Mouse (Mus musculus) lung, embryonic 14.5 days (tissue): ENCODE data around the gene Car8. TPM values are rescaled to one million over a fixed set of nuclear protein-coding genes. Genes with fewer than 3 reads are reported as not detected.
"Not testable (repeated sequence)": the region's sequence is repeated elsewhere in the genome, so short reads cannot be mapped to it uniquely, and the experiment has no call there.

Experiments
- ATAC-seq: fragments of 200-750 bp; cut with Nextera tagmentation; 2 replicates; pipeline ENCODE4 v1.8.0; 2017; ENCODE audit warnings: mild to moderate bottlenecking, moderate TSS enrichment, moderate library complexity; ENCODE audit not compliant: insufficient read depth
- DNase-seq: peaks from one replicate; pipeline ENCODE4 v3.0.0-alpha.2; 2015
- H3K27ac ChIP-seq: fragments of 300-500 bp; sonication (generic); 2 replicates; pipeline ENCODE4 v1.5.1; 2014; ENCODE audit warnings: low read depth, mild to moderate bottlenecking, moderate library complexity
- H3K27me3 ChIP-seq: fragments of 300-500 bp; sonication (generic); 2 replicates; pipeline ENCODE4 v1.6.1; 2014; ENCODE audit warnings: low read length, control low read depth; ENCODE audit not compliant: insufficient read depth
- H3K36me3 ChIP-seq: fragments of 300-500 bp; sonication (generic); 2 replicates; pipeline ENCODE4 v1.6.1; 2014; ENCODE audit warnings: control low read depth; ENCODE audit not compliant: insufficient read depth
- H3K4me1 ChIP-seq: fragments of 300-500 bp; sonication (generic); 2 replicates; pipeline ENCODE4 v1.6.1; 2014; ENCODE audit warnings: antibody characterized with exemption, control low read depth; ENCODE audit not compliant: insufficient read depth
- H3K4me2 ChIP-seq: fragments of 300-500 bp; sonication (generic); 2 replicates; pipeline ENCODE4 v1.6.1; 2014; ENCODE audit warnings: mild to moderate bottlenecking
- H3K4me3 ChIP-seq: fragments of 300-500 bp; sonication (generic); 2 replicates; pipeline ENCODE4 v1.5.1; 2014; ENCODE audit warnings: low read depth, low read length
- H3K9ac ChIP-seq: fragments of 300-500 bp; sonication (generic); 2 replicates; pipeline ENCODE4 v1.6.1; 2014
- H3K9me3 ChIP-seq: fragments of 300-500 bp; sonication (generic); 2 replicates; pipeline ENCODE4 v1.6.1; 2016; ENCODE audit warnings: low read depth, low read length, control low read depth
- CTCF ChIP-seq: IDR thresholded peaks from 2 replicates; pipeline ENCODE4 v1.5.1; 2016; ENCODE audit warnings: antibody characterized with exemption, low read depth
- WGBS: fragments of 180-500 bp; shearing (Covaris S2); extraction: QIAGEN DNeasy Blood & Tissue Kit; methylation state at CpG from one replicate; pipeline ENCODE4 v1.1.7; 2014; 5-methylcytosine and 5-hydroxymethylcytosine counted together
- polyA plus RNA-seq: library from polyadenylated mRNA; unstranded; fragments of >200 nt; fragmentation: Nextera tagmentation; extraction: Ambion mirVana; gene quantifications from 2 replicates; pipeline ENCODE4 v1.2.1, GENCODE M21; 2014

The Car8 gene
- polyA plus RNA-seq, 1 experiment from 2014 or later = 7.4 TPM

- ATAC-seq = no peak
- 53% methylated on average over 6 of the region's 6 CpGs for WGBS
Observed at GRCm38 (mm10) chr4:8154589-8155198, 84.1 kb downstream of the Car8 start.

GRCm38 (mm10) chr4:8153926-8154325 is 84.9 kb downstream of the Car8 start:
- not testable (repeated sequence) for H3K36me3 ChIP-seq, H3K4me2 ChIP-seq, ATAC-seq, H3K9me3 ChIP-seq, H3K4me1 ChIP-seq, H3K27ac ChIP-seq, DNase-seq, H3K9ac ChIP-seq, H3K4me3 ChIP-seq, H3K27me3 ChIP-seq
- 84% methylated on average over 5 of the region's 5 CpGs for WGBS

More at GRCm38 (mm10) chr4:8154589-8155198, 84.1 kb downstream of the Car8 start:
- no peak overlapping the region for H3K27ac ChIP-seq
- TF ChIP-seq CTCF = no peak
- no peaks in the 10 kb centered on the region for H3K9me3 ChIP-seq
- H3K4me1 ChIP-seq = no peaks in the 10 kb centered on the region
- no peak overlapping the region for H3K4me2 ChIP-seq
- H3K36me3 ChIP-seq = no peaks in the 10 kb centered on the region
- no peak overlapping the region for H3K4me3 ChIP-seq
- no peak overlapping the region for H3K9ac ChIP-seq
- H3K27me3 ChIP-seq = no peaks in the 10 kb centered on the region
- no peak for DNase-seq

- no peak for DNase-seq
- Histone ChIP-seq H3K27ac (no peak overlapping the region), H3K27me3 (no peaks in the 10 kb centered on the region), H3K9me3 (no peaks in the 10 kb centered on the region), H3K4me2 (no peak overlapping the region), H3K4me3 (no peak overlapping the region), H3K4me1 (no peaks in the 10 kb centered on the region), H3K9ac (no peak overlapping the region), H3K36me3 (no peaks in the 10 kb centered on the region)
- no peak for ATAC-seq
- TF ChIP-seq CTCF = no peak
- 86% methylated on average over 2 of the region's 2 CpGs for WGBS
Observed at GRCm38 (mm10) chr4:8137403-8137802, 101.4 kb downstream of the Car8 start.

- no peak overlapping the region for H3K4me3 ChIP-seq
- no peak overlapping the region for H3K4me2 ChIP-seq
- H3K27ac ChIP-seq = no peak overlapping the region
- TF ChIP-seq CTCF = no peak
- no peaks in the 10 kb centered on the region for H3K4me1 ChIP-seq
- no peak overlapping the region for H3K9ac ChIP-seq
- H3K27me3 ChIP-seq = no peaks in the 10 kb centered on the region
- H3K9me3 ChIP-seq = no peaks in the 10 kb centered on the region
- no peak for DNase-seq
- ATAC-seq = no peak
- WGBS = 91% methylated on average over 2 of the region's 2 CpGs
- no peaks in the 10 kb centered on the region for H3K36me3 ChIP-seq
Observed at GRCm38 (mm10) chr4:8132024-8132423, 106.8 kb downstream of the Car8 start.

- ATAC-seq (no peak; the same call in 1 of the 2 replicates), DNase-seq (peak; percentile 25)
- H3K4me2 ChIP-seq = no peak overlapping the region
- H3K9me3 ChIP-seq = no peaks in the 10 kb centered on the region
- no peak for TF ChIP-seq CTCF
- no peaks in the 10 kb centered on the region for H3K36me3 ChIP-seq
- H3K27me3 ChIP-seq = no peaks in the 10 kb centered on the region
- 51% methylated on average over 3 of the region's 3 CpGs for WGBS
- no peaks in the 10 kb centered on the region for H3K4me1 ChIP-seq
- no peak overlapping the region for H3K4me3 ChIP-seq
- no peak overlapping the region for H3K27ac ChIP-seq
- no peak overlapping the region for H3K9ac ChIP-seq
Observed at GRCm38 (mm10) chr4:8113558-8113957, 125.3 kb downstream of the Car8 start.

- Histone ChIP-seq H3K9ac (no peak overlapping the region), H3K4me2 (no peak overlapping the region), H3K36me3 (no peaks in the 10 kb centered on the region), H3K27ac (no peak overlapping the region), H3K27me3 (no peaks in the 10 kb centered on the region), H3K9me3 (no peaks in the 10 kb centered on the region), H3K4me1 (no peaks in the 10 kb centered on the region), H3K4me3 (no peak overlapping the region)
- DNase-seq = no peak
- no peak for ATAC-seq
- 89% methylated on average over 3 of the region's 3 CpGs for WGBS
- no peak for TF ChIP-seq CTCF
Observed at GRCm38 (mm10) chr4:8111891-8112290, 127.0 kb downstream of the Car8 start.

GRCm38 (mm10) chr4:8109906-8110567 is 128.8 kb downstream of the Car8 start:
- DNase-seq (no peak), ATAC-seq (no peak)
- no peaks in the 10 kb centered on the region for H3K27me3 ChIP-seq
- no peaks in the 10 kb centered on the region for H3K36me3 ChIP-seq
- WGBS = 85% methylated on average over 16 of the region's 16 CpGs
- H3K4me1 ChIP-seq = no peaks in the 10 kb centered on the region
- H3K9ac ChIP-seq = no peak overlapping the region
- no peak overlapping the region for H3K4me2 ChIP-seq
- H3K9me3 ChIP-seq = no peaks in the 10 kb centered on the region
- H3K27ac ChIP-seq = no peak overlapping the region
- H3K4me3 ChIP-seq = no peak overlapping the region
- TF ChIP-seq CTCF = no peak
